Mouse (Mus musculus) liver, embryonic 14.5 days (tissue): ENCODE data around the gene Gzf1.

ENCODE experiments used
- CTCF ChIP-seq: IDR thresholded peaks from 2 replicates; pipeline ENCODE4 v1.5.1; 2016; ENCODE audit warnings: antibody characterized with exemption, low read depth, control low read depth
- EP300 ChIP-seq: IDR thresholded peaks from 2 replicates; pipeline ENCODE4 v1.6.1; 2016; ENCODE audit warnings: antibody characterized with exemption, low read depth

DNA sequence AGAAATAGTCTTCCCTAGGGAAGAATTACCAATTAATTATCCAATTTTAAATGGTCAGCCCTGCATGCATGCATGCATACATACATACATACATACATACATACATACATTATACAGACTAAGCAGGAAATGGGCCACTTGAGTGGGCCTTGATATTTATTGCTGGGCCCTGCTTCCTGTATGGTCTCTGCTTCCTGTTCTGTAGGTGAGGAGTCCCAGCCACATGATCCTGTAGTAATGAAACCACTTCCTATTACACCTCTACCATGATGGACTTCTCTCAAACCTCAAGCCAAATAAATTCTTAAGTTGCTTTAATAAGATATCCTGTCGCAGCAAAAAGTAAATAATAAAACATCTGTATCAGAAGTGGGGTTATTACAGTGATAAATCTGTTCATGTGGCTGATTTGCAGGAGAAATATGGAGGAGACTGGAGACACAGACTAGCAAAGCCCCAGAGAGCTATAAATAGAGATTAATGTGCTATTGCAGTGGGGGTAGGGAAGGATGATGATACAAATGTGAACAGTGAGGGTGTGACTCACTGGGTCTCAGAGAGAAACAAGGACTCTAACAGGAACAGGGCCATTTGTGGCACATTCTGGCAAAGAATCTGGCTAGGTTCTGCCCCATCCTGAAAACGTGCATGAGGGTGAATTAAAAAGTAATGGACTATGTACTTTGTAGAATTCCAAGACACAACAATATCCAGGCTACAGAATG, 38.6 kb downstream of the Gzf1 start:
- TF ChIP-seq CTCF (no peak), EP300 (no peak)
